8 mouse cellular contexts compared by ENCODE assay signal in the genomic region with DNA sequence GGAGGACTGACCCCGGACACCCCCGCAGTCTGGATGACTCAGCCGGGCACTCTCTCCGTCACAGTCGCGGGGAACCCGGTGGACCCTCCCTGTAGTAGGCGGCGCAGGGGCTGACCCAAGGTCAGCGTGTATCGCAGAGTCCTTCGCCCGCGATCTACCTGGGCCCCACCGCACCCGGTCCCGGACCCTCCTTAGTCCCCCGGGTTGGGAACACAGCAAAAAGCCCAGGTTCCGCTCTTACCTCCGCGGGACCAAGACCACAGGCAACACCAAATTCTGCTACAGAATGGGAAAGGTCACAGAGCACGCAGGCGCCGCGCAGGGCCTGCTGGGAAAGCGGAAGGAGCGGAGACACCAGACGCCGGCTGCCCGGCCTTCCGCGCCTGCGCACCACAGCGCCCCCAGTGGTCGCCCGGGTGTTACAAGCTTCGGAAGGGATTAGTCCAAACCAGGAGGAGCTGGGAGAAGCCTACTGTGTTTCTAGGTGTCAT. TPM values are rescaled to one million over a fixed set of nuclear protein-coding genes. Genes with fewer than 3 reads are reported as not detected.
A peak's percentile ranks its signal among the peaks of the same experiment; 100 is the strongest.
DNase-seq lines count a peak whose midpoint lies in the region; ATAC-seq and TF ChIP-seq lines count a peak whose summit lies in the region.

Gene Atp5mpl (minus strand): TSS at position 295 of the 491 bp plus-strand sequence.

- 0 out of 2 replicates have a peak, but pooled peaks cover 6% of the 10 kb centered on the region for H3K4me1 ChIP-seq in bone marrow macrophage, adult 2 months (ENCODE audit: control insufficient read depth, insufficient read depth, low read length)
- H3K4me1 ChIP-seq in embryonic fibroblast, embryonic 13.5 days (ENCODE audit: control insufficient read depth, insufficient read depth, low read length), result peaks cover 7% of the 10 kb centered on the region
- peaks cover 9% of the 10 kb centered on the region; the same call in 1 of the 2 replicates for H3K4me1 ChIP-seq in kidney, embryonic 14.5 days (ENCODE audit: control insufficient read depth, insufficient read depth, low read length)
- H3K4me1 ChIP-seq in limb, embryonic 15.5 days, result peaks cover 19% of the 10 kb centered on the region

- H3K36me3 ChIP-seq in kidney, embryonic 14.5 days (ENCODE audit: control insufficient read depth, insufficient read depth, low read length), result peaks cover 20% of the 10 kb centered on the region
- peaks cover 19% of the 10 kb centered on the region for H3K36me3 ChIP-seq in limb, embryonic 15.5 days

- peak; percentile 49 for TF ChIP-seq CTCF in bone marrow macrophage, adult 2 months (IDR thresholded peaks at IDR 0.05; ENCODE audit: low read depth, low read length)
- TF ChIP-seq CTCF in embryonic fibroblast, embryonic 13.5 days (IDR thresholded peaks at IDR 0.05; ENCODE audit: borderline replicate concordance, insufficient read depth, low read length), result peak; percentile 48

- ATAC-seq in kidney, embryonic 14.5 days (ENCODE audit: low FRiP score, low TSS enrichment), result peak; percentile 92
- peak; percentile 78 for ATAC-seq in limb, embryonic 15.5 days (ENCODE audit: insufficient number of reproducible peaks, low FRiP score, low TSS enrichment, low read depth)

- H3K9ac ChIP-seq in kidney, embryonic 14.5 days (ENCODE audit: low read depth, low read length), result peak within 1 kb of the TSS; percentile 87
- peak within 1 kb of the TSS; percentile 79 for H3K9ac ChIP-seq in limb, embryonic 15.5 days

- H3K27me3 ChIP-seq in kidney, embryonic 14.5 days (ENCODE audit: control insufficient read depth, insufficient read depth, low read length), result no peaks in the 10 kb centered on the region
- H3K27me3 ChIP-seq in limb, embryonic 15.5 days, result no peaks in the 10 kb centered on the region

- 1% methylated on average over 37 of the region's 37 CpGs for WGBS in kidney, embryonic 14.5 days
- WGBS in limb, embryonic 15.5 days, result under 1% methylated on average over 37 of the region's 37 CpGs

- no peaks in the 10 kb centered on the region for H3K9me3 ChIP-seq in kidney, embryonic 14.5 days (ENCODE audit: control insufficient read depth, low read length)
- H3K9me3 ChIP-seq in limb, embryonic 15.5 days, result no peaks in the 10 kb centered on the region

- H3K27ac ChIP-seq in bone marrow macrophage, adult 2 months (ENCODE audit: insufficient read depth, low read depth, low read length), result peak within 1 kb of the TSS; percentile 84
- peak within 1 kb of the TSS; percentile 69; the same call in 1 of the 2 replicates for H3K27ac ChIP-seq in embryonic fibroblast, embryonic 13.5 days (ENCODE audit: insufficient read depth, low read length)
- H3K27ac ChIP-seq in kidney, embryonic 14.5 days (ENCODE audit: low read depth, low read length), result peak within 1 kb of the TSS; percentile 63; the same call in 1 of the 2 replicates
- peak within 1 kb of the TSS; percentile 62 for H3K27ac ChIP-seq in limb, embryonic 15.5 days

- peak within 1 kb of the TSS; percentile 97 for H3K4me3 ChIP-seq in bone marrow macrophage, adult 2 months (ENCODE audit: insufficient read depth, low read length)
- peak within 1 kb of the TSS; percentile 96 for H3K4me3 ChIP-seq in embryonic fibroblast, embryonic 13.5 days (ENCODE audit: insufficient read depth, low read length)
- H3K4me3 ChIP-seq in kidney, embryonic 14.5 days (ENCODE audit: low read length), result peak within 1 kb of the TSS; percentile 91
- peak within 1 kb of the TSS; percentile 76 for H3K4me3 ChIP-seq in limb, embryonic 15.5 days

- peak; percentile 94 for DNase-seq in A20 (ENCODE audit: low read depth, low spot score)
- DNase-seq in heart, adult 9 months (ENCODE audit: low spot score in 2 of 2), result peak; percentile 88 to 93
- DNase-seq in monocyte, adult 2 months (ENCODE audit: low read depth in 1 of 2, low spot score in 2 of 2), result peak; percentile 81 to 92
- peak; percentile 89 to 92 for DNase-seq in spleen, postnatal 36 days (ENCODE audit: low spot score in 2 of 2)

- H3K4me2 ChIP-seq in kidney, embryonic 14.5 days (replicated peaks; ENCODE audit: low read depth, low read length), result peak within 1 kb of the TSS; percentile 92
- H3K4me2 ChIP-seq in limb, embryonic 15.5 days, result peak within 1 kb of the TSS; percentile 80

- TF ChIP-seq POLR2A in bone marrow macrophage, adult 2 months (IDR thresholded peaks at IDR 0.05; ENCODE audit: borderline replicate concordance, low read depth, low read length), result no peak
- TF ChIP-seq POLR2A in embryonic fibroblast, embryonic 13.5 days (IDR thresholded peaks at IDR 0.05; ENCODE audit: low read depth, low read length), result peak; percentile 84

RNA-seq across cellular contexts. Expression of gene Atp5mpl, which starts in this region (rescaled TPM):
- 335 and 339 TPM in 2 replicates for polyA plus RNA-seq in bone marrow macrophage, adult 2 months (2012; ENCODE audit: insufficient read depth, insufficient read length, missing spikeins)
- polyA plus RNA-seq in embryonic fibroblast, embryonic 13.5 days (2011; ENCODE audit: insufficient read length, low read depth, missing spikeins), result 334 and 342 TPM in 2 replicates
- polyA plus RNA-seq in kidney, embryonic 14.5 days (2014; fragmentation: Nextera tagmentation; extraction: Ambion mirVana), result 689 and 1,049 TPM in 2 replicates
- 515 and 585 TPM in 2 replicates for polyA plus RNA-seq in limb, embryonic 15.5 days (2015; fragmentation: Nextera tagmentation; extraction: Ambion mirVana)

Comparison
In these comparisons a context has a peak if more than half of its experiments do, and no peak if none do; other contexts are left out.
1. Peak in every context shown above with its lines: DNase-seq, ATAC-seq, H3K4me3 ChIP-seq and H3K27ac ChIP-seq.